Mouse (Mus musculus): ENCODE measurements at regions not wholly inside any gene's neighbourhood (a gene's known extent, or its start where the extent isn't known, plus 50 kb on each side); places are given as distances from the start of the nearest gene placed in this dataset.
A peak's percentile ranks its signal among the peaks of the same experiment; 100 is the strongest.

DNA sequence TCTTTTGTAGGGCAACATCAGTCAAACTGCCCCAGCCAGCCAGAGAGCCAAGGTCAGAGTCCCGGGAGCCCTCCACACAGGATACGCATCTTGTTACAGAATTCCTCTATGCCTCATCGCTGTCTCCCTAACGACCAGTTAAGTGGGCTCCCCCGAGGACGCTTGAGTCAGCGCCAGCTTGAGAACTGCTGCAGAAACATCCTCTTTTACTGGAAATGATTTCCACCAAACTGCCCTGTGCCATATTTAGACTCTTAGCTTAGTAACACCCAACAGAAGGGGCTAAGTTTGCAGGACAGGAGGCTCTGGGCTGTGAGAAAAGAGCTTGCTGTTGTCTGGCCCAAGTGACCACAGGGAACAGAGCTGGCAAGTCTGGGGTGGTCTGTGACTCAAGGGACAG lies 357.0 kb downstream of the Setd4 start:
- DNase-seq: no peak

DNA sequence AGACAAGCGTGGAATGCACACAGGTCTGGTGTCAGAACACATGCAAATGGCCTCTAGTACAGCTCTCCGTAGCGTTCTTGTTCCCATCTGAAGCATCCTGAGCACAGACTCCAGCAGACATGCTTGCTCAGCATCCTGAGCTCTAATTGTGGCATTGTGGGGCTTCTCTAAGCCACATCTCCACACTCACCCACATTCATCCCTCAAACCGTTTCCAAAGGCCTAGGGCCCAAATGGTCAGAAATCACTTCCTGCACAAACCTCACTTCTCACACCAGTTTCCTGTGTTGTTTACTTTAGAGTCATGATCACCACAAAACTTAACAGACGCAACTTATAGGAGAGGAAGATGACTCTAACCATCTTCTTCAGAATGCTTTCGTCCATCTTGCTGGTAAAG lies 358.1 kb downstream of the Setd4 start:
- no peak for DNase-seq

DNA sequence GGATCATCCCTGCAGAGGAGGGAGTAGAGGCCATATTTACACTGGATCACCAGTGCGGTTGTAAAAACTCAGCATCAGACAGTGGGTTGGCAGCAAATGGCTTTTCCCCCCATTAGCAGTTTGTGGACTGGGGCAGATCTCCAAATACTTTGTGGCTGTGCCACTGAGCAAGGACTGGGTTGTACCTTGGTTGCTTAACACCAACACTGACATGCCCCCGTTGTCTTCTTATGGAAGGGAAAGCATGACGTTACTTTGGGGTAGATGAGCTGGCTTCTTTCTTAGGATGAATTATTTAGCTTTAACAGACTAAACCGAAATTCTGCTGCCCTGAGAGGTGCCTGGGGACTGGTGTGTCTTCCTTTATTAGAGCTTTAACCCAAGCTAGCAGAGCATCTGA lies 365.0 kb downstream of the Setd4 start:
- DNase-seq: no peak

DNA sequence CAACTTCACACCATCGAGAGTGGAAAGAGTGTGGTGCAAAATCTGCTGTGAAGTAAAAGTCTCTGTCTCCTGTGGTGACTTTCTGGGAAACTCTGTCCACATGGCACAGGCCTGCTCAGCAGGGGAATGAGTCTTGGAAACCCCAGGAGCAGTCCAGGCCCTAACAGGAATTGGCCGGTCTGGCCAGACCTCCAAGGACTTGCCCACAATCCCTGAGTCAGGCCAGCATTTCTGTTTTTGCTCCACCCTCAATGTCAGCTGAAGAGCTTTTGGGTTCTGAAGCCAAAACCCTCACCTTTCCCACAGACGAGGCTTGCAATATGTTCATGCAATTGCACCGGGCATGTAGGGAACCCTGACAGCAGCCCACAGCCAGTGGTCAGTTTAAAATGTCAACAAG lies 365.5 kb downstream of the Setd4 start:
- DNase-seq: no peak

DNA sequence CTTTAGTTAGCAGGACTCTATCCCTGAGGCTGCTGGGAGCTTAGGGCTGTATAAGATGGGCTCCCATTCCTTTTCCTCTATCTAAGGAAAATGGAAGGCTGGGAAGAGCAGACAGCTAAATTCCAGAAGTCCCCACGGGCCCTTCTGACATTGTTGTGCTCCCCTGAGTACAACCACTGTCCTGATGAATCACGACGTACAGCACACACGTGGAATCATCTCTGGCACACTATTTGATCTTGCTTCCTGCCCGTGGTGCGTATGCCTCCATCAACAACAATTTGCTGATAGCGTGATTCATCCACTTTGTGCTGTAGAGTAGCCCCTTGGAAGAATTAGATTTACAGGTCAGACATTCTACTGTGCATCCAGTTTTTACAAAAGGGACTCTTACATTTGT lies 378.2 kb downstream of the Setd4 start:
- no peak for DNase-seq

DNA sequence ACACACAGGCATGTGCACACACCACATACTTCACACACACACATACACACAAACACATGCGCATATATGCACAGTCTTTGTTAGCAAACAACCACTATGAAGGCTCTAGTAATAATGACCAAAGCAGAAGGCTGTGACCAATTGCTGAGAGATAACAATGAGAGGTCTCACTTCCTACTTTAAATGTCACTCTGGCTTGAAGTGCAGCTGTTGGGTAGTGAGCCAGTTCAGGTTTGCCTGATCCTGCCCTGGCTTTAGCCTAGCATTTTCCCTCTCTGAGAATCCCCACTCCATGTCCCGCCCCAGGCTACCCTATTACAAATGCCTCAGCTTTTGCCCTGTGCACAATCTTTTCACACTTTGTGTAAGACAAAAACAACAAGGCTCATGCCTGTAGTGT lies 378.7 kb downstream of the Setd4 start:
- no peak for DNase-seq

DNA sequence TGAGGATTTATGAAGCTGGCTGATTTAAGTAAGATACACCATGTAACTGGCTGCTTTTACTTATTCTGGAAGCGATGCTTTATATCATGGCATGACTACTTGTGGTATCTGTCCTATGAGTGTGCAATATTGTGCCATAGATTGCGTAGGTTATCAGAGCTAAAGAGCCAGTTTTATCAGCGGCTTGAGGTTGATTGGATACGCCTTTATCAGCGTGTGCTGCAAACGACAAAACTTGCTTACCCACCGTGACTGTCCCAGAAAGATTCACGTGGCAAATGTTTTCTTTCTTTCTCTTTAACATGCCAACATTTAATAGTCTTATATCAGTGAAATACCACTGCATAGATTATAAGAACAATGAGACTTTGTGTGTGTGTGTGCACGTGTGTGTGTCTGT lies 384.1 kb downstream of the Setd4 start:
- DNase-seq: no peak

DNA sequence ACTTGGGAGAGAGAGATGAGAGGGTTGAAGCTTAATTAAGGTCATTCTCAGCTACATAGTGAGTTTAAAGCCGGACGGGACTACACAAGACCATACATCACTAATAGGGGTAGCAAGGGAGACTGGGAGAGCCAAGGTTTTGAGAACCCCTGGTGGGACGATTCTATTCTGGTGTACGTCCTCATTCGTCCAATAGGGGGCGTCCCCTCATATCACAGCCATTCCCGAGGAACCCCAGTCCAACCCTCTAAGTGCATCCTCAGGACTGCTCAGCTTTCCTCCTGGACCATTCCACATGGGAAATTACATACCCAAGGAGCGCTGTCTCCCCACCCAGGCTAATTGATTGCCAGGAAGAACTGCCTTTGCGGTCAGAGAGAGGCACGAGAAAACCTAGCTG lies 385.5 kb downstream of the Setd4 start:
- peak; percentile 25 for DNase-seq

DNA sequence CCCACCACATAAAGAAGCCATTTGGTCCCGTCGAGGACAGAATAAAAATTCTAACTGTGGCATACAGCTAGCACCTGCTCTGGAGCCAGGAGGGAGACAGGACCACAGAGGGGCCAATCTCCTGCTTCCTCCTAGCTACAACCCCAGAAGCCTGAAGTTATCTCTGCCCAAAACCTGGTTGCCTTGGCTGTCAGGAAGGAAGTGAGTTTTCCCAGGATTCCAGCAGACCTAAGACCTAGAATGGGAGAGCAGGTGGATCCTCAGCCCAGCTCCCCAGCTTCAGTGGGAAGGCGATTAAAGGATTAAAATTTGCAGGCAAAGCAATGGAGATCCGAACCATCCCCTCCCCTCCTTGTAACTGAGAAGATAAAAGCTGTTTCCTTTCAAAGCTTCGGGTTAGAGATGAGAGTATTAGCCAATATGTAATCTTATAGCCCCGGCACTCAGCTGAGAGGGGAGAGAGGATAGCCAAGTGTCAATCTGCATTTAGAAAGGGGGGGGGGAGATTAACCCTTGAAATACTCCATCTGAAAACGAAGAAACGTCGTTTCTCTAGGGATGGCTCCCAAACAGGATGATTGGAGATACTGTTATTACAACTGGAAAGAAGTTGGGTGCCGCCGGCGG lies 386.1 kb downstream of the Setd4 start:
- DNase-seq: no peak

DNA sequence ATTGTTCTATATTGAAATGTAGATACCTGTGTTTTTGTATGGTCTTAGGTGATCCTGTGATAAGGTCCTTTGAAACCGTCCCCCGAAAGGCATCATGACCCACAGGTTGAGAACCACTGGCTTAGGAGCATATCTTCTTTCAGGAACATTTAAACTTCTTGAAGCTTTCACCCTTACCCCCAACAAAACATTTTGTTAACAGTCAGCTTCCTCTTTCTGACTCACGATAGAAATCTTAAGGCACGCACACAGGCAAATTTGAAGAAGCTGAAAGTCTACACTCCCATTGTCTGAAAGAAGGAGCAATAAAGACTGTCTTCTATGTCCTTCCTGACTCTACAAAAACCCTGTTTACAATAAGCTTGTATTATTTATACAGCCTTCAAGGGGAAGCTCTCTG lies 388.2 kb downstream of the Setd4 start:
- DNase-seq: no peak

DNA sequence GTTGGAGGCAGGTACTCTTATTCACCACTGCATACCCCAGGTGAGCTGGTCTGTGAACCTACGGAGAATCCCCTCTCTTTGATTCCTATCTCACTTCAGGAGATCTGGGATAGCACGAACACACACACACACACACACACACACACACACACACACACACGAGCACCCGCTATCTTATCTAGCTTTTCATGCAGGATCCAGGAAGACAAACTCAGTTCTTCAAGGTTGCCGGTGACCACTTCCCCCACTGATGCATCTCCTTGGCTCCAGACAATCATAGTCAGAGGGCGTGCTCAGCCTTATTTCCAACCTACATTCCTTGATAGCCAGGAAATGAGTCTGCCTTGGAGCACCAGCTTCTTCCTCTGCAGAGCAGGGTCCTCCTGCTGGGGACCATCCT lies 387.7 kb upstream of the Runx1 start:
- no peak for DNase-seq

DNA sequence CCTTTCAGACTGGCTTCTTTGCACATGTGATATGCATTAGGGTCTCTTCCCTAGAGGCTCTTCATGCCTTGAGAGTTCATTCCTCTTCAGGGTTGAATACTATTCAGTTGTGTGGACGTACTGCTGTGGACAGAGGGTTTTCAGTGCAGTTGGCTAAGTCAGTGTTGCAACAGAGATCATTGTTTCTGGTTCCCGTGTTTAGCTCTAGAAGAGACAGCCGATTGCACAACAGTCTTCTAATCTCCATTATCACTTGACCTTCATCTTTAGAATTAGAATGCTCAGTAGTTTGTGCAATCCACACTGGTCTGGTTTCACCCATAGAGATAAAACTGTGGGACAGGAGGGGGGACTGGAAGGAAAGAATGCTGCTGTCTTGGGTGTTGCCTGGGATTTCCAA lies 381.7 kb upstream of the Runx1 start:
- no peak for DNase-seq

DNA sequence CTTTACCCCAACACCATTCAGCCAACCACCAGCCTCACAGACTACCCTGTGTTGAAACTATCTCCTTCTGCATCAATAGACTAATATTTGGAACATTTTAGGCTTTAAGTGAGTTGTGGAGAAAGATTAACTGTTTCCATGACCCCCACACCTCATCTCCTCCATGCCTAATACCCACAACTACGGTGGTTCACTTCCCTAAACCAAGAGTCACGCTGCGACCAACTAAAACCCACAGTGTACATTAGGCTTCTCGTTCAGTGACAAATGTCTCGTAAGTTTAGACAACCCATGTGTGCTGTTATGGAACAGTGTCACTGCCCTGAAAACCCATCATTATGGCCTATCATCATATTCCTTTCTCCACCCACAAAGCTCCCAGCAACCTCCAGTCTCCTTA lies 381.3 kb upstream of the Runx1 start:
- no peak for DNase-seq

DNA sequence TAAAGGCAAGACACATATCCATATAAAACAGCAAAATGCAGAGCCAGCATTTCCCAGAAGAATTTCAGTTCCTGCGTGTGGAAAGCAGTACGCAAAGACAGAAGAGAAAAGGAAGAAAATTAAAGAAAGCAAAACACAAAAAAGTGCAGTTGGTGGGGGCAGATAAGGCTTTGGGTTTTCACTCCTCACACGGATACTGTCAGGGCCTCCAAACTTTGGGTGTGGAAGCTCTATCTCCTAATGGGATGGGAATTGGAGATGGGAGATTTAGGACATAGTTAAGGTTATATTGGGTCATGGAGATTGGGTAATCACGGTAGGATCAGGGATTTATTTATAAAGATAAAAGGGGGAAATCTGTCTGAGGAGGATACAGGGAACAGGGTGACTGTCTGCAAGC lies 380.4 kb upstream of the Runx1 start:
- no peak for DNase-seq

DNA sequence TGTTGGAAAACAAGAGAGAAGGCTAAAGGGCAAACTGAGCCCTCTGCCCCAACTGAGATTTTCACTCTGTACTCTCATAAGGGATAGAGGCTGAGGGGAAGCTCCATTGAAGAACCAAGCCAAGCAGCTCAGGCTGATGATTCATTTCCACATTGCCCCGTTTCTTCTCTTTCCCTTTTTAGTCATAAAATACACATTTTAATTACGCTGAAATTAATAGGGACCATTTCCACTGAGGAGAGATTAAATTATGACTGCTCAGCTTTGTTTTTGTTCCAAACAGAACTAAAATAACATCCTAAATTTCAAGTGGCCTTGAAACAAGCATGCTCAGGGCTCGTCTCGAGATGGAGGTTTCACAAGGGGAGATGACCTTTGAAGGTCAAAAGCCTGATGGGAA lies 378.7 kb upstream of the Runx1 start:
- DNase-seq: no peak

DNA sequence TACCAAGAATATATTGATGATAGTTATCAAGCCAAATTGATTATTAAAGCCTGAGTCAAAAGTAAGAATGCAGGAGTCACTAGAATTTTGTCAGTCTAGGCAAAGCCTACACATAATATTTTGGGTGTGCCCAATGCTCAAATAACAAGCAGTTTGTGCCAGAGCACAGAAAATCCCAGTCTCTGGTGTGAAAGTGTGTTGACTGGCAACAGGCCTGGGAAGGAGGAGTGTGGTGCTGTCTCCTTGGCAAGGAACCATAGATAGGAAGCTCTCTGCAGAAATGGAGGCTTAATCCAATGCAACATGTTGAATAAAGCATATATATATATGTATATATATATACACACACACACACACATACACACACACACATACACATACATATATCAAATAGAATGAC lies 376.6 kb upstream of the Runx1 start:
- no peak for DNase-seq

DNA sequence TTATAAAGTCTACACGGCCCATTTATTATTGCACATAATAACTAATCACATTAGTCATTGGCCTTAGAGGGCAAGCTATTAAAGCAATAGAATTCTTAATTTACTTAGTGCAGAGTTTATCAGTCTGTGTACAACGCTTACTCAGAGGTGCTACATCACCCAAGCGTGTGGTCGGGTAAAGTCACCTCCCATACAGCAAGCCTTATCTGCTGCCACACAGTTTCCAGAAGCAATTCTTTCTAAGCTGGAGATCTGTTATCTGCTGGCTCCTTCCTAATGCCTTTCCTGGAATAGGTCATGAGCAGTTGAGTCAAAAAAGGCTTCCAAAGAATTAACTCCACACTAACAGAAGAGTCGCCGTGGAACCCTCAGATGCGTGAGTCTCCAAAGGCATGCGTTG lies 371.4 kb upstream of the Runx1 start:
- DNase-seq: peak; percentile 81

DNA sequence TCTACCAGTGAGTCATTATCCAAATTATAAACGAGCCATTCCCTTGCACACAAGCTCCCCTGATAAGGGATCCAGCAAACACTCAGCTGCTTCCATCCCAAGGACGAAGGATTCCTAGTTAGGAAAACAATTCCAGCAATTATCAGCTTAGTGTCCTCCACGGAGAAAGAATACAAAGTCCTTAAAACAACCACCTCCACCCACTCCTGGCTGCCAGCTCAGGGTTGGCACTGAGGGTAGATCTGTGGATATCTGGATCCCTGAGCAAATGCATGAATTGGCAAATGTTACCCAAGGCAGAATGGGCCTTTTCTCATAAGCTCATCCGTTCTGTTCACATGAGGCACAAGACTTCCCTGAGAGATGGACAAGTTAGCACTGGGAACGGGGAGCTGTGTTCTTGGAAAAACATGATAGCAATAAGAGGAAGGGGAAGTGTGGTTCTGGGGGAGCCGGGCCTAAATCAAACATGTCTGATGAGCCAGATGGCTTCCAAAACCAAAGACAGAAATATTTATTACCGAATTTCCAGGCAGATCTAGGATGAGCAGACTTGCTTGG lies 368.1 kb upstream of the Runx1 start:
- DNase-seq: no peak

DNA sequence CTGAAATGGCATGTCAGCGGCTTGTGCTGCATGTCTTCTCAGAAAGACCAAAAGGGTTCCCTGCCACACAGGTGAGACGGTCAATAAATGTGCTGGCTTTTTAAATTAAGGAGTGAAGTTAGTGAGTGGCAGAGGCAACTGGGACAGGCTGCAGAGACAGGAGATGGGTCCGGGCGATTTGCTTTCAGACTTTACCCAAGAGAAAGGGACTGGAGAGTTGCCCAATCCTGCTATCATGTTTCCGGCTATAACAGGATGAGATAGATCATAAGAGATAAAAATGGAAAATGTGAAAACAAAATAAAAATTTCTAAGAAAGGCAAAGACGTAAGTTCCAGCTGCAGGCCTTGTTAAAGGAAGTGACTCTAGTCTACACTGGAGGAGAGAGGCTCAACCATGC lies 367.3 kb upstream of the Runx1 start:
- no peak for DNase-seq

DNA sequence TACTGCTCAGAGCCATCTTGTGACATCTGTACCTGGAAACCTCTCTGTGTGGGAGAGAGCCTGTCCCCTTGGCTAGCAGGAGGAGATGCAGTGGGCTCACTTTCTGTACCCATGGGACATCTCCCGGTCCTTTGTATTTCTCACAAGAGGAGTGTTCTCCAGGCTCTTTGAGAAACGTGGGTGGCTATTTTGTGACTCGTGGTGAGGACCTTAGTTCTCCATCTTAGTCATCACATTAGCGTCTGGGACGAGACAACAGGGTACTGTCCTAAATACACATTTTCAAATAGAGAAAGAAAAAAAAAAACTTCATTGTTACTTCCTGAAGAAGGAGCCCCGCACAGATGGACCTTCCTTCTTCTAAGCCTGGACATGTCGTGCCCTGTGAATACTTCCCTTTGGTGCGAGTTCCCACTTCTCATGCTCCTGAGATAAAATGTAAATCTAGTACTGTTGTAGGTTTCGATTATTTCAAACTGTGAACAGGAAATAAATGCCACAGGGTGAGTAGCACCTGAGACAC lies 366.8 kb upstream of the Runx1 start:
- DNase-seq: no peak

DNA sequence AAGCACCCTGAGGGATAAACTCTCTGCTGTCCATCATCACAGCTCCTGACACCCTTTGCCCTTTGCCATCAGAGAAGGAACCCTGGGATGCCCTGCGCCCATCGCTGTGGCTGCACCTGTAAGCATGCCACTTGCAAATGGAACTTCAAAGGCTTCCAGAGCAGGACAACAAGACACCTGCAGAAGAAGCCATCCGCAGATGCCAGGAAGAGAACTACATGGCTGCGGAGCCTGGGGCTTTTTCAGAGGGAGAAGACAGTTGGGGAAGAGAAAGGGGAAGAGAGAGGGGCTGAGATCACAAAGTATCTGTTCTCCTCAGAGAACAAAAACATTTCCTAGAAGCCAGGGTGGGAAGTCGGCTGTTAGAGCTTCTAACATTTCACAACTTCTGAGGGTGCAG lies 365.2 kb upstream of the Runx1 start:
- no peak for DNase-seq

DNA sequence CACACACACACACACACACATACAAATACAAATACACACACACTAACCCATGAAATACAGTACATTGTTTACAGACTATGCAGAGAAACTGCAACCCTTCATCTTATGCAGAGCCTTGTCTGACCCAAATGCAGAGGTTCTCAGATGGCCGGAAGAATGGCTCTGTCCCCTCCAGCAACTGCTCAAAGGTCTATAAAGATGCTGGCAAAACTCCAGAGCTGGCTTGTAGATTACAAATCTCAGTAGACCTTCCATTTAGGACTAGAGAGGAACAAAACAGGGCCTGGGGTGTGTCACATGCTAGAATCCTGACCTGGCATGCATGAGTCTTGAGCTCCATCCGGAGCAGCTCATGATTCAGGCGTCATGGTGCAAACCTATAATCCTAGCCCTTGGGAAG lies 364.4 kb upstream of the Runx1 start:
- no peak for DNase-seq

DNA sequence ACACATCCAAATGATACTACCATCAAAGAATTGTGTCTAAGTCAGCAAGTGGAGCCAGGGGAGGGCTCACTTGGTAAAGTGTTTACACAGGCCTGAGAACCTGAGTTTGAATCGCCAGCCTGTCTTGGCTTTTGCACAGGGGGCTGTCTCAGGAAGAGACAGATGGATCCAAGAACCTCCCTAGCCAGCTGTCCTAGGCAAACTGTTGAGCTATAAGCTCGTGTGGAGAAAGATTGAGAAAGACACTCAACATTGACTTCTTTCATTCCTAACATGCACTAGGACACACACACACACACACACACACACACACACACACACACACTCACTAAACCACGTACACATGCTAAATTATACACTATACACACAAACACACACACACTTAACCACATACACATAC lies 363.9 kb upstream of the Runx1 start:
- no peak for DNase-seq

DNA sequence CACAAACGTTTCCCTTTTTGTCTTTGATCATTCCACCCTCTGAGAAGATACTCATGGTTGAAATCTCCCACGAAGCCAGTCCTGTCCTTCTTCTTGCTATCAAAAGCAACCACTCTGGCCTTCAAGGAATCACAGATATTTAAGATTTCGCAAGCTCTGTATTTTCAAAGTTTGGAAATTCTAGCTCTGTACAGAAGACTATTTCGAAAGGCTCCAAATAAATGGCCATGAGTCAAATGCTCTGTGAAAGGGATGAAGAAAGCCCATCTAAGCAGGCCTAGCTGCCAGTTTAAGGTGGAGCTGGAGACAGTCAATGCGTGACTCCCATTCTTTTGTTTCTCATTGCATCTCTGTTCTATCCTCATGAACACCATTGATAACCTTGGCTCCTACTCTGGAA lies 363.5 kb upstream of the Runx1 start:
- DNase-seq: no peak

DNA sequence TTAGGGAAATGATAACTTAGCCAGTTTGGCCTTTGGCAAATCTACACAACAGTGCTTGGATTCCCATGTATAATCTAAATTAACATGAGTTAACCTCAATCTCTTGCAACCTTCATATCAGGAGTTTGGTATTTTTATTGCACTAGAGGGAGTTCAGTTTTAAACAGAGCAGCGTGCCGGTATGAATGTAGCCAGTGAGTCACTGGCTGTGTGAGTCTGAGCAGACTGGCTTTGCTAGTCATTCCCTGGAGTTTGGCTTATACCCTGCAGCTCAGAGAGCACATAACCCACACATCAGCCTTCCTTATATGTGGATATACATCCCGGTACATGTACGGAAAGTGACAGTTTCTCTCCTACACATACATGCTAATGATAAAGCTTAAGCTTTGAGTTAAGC lies 360.6 kb upstream of the Runx1 start:
- DNase-seq: no peak
